Mouse (Mus musculus) layer of hippocampus, adult 9-10 months (tissue): ENCODE measurements at regions not wholly inside any gene's neighbourhood (a gene's known extent, or its start where the extent isn't known, plus 50 kb on each side); places are given as distances from the start of the nearest gene placed in this dataset.

Source experiments
- DNase-seq: peaks from one replicate; pipeline ENCODE4 v3.0.0; 2022; ENCODE audit warnings: low spot score

DNA sequence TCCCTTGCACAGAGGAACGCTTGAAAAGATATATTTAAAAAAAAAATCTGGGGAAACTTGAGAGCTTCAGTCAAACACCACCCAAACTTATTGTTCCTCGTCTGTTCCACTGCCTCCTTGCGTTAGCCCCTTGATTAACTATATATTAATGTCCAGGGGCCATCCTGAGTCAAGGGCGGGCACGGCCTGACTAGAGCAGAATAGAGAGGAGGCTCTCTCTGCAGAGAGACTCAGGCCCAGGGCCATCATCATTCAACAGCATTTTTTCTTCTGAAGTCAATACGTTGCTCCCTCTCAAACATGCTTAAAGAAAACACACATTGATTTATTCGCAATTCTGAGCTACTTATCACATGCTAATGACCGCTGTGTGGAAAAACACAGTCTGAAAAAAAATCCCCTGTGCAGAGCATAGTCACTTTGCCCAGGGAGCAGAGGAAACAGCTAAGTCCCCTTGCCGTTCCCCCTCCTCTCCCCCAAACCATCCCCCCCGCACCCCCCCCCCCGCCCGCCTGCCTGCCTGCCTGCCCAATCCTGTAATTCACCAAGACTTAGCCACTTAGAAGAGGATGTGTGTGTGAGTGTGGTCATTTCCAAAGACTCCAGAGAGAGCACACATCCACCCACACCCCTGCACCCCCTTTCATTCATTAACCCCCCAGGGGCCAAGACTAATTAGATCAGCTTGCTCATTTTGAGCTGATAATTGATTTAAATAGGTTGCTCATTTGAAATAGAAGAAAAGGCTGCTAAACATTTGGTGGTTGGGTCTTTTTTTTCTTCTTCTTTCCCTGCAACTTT, 281.5 kb downstream of the Insig2 start:
- no peak for DNase-seq

DNA sequence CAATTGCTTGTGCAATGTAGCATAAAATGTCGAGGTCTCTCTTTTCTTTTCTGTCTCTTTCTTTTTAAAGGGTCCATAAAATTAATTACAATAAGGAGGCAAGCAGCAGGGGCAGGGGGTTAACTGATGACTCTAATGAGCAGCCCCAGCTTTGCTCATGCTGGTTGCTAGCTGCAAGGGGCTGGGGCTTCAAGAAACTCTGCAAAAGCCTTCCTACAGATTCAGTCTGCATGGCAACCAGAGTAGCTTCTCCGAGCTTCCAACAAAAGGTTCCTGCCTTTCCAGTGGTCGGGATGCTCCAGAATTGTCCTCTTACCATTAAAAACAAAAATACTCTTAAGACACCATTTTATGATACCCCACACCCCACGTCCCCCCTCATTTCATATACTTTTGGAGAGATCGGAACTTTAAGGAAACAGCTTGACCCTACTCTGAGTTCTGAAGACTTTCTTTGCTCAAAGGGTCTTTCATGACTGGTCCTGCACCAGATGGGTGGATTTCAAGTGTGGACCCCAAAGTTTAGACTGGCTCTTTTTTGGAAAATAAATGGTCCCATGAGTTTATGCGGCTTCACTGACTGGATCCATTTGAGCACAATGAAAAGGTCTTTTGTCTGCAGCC, 280.8 kb downstream of the Insig2 start:
- no peak for DNase-seq

DNA sequence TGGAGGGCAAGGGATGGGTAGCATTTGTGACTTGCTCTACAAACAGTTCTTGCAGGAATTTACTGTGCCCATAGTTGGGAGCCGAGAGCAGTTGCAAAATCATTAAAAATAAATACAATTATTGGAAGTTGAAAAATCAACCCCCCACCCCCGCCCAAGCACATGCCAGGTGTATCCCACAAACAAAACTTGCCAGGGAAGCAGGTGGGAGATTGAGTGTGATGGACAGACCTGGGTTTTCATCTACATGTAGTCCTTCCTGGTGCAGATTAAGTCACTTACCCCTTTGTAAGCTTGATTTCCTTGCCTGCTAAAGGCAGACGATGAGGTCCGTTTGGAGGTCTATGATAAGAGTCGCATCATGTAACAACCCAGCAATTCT, 280.3 kb downstream of the Insig2 start:
- DNase-seq: no peak

DNA sequence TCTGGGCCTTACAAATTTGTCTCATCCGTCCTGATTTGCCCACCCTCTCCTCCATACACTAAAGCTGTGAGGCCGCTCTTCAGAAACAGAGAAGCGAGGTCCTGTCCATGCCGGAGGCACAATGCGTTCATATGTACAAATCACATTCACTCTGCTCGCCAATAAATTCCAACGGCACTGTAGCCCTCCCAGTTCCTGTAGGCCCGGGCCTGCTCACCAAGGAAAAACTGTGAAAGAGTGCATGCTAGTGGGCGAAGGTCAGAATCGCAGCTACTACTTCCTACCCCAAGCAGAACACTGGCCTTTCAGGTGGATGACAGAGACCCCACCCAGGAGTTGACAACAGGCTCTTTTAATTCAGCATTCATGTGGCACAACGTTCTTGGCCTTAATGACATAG, 278.7 kb downstream of the Insig2 start:
- no peak for DNase-seq

DNA sequence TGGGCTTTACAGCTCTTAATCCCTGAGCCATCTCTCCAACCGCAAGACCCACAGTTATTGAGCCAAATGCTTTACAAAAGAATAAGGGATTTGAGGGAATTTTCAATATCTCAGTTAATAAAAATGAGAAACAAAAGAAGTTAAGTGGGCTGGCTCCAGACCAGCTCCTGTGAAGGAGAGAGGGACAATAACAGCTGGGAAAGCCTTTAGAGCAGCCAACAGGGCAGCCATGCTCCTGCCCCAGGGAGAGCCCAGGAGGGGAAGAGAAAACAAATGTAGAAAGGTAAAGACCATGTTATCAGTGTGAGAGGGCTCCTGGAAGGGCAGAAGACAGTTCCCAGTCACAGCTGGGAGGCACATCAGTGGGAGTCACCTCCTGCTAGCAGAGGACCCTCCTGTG, 257.8 kb downstream of the Insig2 start:
- no peak for DNase-seq

DNA sequence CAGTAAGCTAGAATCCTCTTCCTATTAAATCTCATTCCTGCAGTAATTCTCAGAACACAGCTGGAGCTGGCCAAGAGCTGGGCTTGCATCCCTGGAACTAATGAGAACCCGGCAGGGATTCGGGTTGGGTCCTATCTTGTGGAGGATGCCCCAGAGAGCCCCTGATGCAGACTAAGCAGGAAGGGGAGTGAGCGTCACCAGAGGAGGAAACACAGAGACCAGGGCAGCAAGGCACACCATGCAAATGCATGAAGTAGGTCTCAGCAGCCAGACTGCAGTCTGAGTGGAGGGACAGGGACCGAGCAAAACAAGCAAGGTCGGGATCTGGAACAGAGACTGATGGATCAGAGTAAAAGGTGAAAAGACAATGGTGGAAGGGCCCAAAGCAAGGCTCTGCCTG, 249.6 kb downstream of the Insig2 start:
- DNase-seq: no peak

DNA sequence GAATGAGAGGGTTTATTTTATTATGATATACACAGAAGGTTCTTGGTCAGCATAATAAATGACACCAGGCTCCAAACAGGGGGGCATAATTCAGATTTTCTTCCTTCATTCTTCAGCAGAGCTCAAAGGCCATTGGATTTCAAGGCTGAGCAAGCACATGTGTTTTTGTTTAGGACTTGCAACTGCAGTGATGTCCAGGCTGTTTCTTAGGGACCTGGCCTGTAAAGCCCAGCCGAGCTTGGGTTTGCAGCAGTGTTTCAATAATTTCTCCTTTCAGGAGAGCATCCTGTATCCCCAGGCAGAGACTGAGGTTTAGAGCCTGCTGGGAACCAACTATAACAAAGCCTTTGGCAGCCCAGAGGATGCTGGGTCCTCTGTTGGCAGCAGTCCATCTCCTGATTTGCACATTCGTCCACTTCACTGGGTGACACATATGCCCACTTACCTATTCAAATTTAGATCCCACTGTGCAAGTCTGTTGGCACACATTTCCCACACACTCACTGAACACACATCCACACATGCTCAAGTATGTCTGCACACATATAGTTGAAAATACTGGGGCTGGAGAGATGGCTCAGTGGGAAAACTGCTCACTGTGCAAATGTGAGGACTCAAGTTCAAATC, 247.2 kb downstream of the Insig2 start:
- no peak for DNase-seq

DNA sequence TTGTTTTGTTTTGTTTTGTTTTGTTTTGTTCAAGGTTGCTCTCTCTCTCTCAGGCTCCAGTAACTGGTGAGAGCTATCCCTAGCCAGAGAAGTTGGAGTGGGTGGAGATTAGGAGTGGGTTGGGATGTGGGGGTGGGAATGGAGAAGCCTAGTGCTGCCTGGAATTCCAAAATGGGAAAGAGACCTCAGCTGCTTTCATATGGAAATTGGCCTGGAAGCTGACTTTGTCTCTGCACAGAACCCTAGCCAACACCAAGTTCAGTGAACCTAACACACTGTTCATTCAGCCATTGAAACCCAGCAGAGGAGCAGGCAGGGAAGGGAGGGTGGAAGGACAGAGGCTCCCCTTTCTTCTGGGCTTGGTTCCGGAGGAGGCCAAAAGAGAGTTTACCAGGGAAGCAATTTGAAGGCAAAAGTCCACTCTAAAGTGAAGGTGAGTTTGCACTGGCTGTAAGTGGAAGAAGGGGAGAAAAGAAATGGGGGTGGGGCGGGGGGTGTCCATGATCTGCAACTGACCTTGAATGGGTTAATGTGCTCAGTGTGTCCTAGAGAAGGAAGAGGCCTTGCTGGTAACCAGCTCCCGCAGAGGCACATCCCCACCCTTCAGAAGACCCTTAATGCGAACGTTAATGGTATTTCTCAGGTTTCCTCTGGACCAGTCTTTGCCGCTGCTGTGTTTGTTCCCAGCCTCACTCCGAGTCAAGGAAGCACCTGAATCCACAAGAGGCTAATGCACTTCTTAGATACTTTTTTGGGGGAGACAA, 245.1 kb downstream of the Insig2 start:
- no peak for DNase-seq

DNA sequence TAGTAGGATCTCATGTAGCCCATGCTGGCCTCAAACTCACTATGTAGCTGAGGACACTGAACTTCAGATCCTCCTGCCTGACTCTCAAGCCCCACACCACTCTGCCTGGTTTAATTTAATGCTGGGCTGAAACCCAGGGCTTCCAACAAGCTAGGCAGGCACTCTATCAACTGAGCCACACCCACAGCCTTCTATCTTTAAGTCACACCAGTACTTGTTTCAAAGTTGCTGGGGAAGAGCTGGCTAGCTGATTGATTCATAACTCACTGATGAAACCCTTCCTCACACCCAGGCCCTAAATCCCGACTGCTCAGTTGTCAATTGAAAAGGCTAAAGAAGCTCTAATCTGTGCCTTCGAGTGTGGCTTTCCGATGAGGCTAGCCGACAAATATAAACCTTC, 241.8 kb downstream of the Insig2 start:
- DNase-seq: no peak

DNA sequence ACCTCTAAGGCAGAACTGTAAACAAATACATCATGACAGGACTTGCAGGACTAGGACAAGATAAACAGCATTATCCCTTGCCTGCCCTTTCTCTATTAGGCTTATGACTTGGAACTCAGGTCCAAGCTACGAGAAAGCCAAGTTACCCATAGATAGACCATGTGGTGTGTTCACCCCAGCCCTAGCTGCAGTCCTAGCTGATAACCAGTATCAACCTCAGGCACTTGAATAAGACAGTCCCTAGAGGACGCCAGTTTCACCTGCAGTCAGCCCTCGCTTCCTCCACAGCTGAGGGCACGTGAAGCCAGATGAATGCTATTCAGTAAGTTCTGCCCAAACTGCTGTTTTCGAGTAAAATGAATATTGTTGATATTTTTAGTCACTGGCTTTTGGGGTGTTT, 239.5 kb downstream of the Insig2 start:
- no peak for DNase-seq

DNA sequence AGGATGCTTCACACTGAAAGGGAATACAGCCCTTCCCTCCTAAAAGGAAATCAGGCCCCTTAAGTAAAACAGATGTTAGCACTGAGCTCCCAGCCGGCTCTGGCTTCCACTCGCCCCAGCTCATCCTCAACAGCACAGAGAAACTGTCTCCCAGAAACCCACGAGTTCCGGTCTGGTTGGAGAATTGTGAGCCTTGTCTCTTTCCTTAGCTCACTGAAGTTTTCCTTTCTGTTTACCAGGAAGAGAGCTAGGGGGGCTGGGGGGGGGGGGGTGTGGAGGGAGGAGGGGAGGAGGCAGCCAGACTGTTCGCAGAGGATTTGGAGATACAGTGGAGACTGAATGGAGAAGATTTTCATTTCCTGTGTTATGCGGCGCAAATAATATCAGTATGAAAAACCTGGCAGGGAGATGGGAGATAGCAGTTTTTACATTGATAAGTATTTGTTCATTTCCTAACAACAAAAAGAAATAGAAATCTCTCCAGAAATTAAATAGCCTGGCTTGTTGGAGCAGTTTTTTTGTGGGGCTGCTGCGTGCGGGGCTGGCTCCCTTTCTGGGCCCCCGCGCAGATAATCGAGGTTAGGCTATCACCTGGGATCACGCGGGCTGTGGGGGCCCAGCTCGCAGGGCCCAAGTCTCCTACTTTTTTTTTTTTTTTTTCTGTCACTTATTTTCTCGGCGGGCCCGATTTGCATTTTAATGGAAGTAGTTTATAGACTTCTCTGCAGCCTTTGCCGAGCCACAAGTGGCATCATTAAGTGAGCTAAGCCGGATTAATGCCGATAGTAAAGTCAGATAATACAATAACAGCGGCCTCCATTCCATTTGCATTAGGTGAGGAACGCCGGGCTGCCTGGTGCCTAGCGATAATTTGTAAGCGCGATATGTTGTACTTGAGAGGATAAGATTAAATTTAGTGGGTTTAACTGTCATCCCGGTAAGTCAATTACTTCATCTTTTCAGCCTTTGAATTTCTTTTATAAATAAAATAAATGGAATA, 235.5 kb downstream of the Insig2 start:
- no peak for DNase-seq

DNA sequence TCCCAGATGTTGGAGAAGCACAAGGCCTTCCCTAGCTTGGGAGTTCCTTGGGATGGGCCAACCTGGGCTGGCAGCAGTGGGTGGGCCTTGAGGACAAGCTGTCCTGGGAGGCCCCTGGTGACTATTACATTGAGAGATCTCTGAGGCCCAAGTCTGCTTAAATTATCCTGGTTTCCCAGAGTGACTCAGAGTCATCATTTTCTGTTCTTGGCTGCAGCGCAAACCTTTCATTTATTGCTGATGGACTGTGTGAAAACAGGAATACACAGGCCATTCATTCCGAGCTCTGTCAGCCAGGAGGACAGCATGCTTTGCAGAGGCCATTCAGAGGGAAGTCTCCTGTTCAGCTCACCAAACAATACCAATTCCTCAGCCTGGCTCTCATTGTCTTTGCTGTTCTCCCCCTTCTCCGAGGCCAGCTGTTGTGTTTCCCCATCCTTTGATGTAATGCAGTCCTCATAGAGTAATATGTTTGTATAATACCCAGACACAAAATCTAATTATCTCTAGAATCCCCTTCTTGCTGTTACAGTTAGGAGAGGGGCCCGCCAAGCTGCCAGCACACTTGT, 220.5 kb downstream of the Insig2 start:
- no peak for DNase-seq

DNA sequence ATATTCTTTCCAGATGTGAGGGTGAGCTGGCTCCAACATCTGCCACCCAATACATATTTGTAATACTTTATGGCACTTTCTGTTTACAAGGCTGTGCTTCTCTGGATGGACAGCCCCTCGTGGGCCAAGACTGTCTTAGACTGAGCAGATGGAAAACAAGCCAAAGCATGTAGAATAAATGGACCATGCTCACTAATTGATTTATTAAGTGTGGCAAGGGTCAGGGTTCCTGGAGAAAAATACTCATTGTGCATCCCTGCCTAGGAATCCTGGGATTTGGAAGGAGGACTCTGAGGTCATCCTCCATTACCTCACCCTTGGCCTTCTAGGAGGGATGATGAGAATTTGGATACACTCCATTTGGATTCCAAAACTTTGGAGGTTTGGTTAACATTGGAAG, 219.9 kb downstream of the Insig2 start:
- DNase-seq: no peak

DNA sequence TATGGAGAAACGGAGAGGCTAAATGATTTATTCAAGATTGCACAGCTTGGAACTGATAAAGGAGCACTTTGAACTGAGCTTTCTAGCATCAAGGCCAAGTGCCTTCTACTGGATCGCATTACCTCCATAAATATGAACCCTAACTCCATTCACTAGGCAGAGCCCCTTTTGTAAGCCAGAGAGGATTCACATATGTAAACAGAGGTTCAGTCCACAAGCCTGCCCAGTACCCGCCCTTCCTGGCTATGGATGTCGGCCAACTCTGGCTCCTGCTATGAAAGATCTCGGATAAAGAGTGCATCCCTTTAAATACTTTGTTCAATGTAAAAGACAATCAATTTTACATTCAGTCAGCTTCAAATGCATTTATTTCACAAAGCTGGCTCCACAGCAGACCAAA, 215.8 kb downstream of the Insig2 start:
- DNase-seq: no peak

DNA sequence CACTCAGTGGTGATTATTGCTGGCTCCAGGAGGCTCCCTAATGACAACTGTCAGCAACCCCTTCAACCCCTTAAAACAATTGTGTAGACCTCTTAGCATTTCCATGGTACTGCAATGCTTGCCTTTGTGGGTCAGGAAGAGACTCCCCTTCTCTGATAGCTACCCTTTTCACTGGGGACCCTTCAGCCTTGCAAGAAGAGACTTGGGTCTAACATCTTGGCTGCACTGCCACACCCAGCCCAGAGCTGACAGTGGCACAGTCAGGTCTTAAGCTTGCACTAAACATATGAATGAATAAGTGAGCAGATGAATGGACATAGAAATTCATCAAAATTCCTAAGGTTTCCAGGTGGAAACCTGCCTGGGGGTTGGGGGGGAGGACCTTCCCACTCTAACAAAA, 209.0 kb downstream of the Insig2 start:
- DNase-seq: no peak

DNA sequence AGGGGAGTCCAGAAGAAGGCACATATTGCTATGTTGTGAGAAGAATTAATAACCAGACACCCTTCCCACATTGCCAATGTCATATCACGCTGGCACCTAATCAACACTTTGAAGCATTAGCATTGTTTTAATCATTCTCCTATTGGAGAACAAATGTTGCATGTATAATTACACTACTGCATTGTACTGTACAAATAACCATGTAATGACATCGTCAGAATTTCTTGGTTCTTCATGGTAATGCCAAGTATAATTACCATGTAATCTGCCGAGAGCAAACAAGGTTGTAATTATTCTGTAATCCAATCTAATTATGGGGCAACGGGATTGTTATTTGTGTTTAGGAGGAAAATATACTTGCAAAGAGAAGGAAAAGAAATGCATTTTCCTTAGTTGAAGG, 196.1 kb downstream of the Insig2 start:
- no peak for DNase-seq

DNA sequence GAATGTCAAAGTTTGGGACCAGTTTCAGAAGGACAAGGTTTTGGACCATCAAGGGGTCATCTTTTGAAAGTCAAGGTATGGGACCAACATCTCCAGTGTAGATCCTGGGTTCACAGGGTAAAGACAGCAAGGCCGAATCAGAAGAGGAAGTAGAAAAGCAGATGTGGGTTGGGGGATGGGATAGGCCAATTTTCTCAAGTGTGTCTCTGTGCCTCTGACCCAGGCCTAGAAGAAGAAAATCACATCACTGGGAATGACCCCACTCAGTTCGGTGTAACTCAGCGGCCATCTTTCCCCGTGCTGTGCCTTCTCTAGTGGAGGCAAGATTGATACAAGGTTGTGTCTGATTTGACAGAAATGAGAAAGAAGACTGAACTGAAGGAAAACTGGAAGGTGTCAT, 195.5 kb downstream of the Insig2 start:
- DNase-seq: no peak

DNA sequence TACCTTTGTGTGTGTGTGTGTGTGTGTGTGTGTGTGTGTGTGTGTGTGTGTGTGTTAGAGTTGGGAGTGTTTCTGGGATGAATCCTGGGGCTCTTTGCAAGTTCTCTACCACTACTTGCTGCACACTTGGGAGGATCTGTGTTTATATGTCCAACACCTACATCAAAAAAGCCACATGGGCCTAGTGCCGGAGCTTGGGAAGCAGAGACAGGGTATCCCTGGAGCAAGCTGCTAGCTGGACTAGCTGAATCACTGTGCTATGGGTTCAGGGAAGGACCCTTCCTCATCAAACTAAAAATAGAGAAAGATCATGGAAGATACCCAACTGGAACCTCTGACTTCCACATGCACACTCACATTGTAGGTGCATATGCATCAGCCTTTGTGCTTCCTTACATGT, 187.4 kb downstream of the Insig2 start:
- DNase-seq: no peak

DNA sequence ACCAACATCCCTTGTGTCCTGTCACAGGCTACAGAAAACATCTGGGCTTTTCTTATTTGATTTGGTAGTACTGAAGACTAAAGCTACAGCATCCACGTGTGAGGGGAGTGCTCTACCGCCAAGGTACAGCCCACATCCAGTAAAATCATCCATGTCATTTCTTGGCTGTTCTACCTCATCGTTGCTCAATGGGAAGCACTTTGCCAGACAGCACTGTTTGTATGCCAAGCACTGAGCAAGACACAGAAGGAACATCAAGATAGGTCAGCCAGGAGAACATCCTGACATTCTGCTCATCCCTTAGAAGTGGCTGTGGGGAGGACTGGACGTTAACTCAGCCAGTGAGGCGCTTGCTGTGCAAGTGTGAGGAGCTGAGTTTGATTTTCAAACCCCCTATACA, 178.9 kb downstream of the Insig2 start:
- no peak for DNase-seq

DNA sequence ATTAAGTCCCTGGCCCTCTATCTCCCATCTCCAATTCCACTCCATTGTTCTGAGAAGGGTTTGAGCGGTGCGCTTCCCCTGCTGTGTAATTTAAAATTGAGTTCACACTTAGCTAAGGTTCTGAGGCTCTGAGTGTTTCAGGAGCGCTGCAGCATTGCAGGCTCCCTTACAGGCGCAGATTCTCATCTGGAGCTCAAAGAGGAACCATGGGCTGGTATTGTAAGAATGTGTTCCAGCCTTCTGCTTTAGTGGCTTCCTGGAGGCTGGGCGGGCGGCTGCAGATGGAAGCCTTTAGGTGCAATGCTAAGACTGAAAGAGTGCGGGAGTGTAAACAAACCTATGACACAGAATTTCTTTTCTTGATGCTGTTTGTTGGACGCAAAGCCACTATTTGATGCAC, 177.8 kb downstream of the Insig2 start:
- no peak for DNase-seq

DNA sequence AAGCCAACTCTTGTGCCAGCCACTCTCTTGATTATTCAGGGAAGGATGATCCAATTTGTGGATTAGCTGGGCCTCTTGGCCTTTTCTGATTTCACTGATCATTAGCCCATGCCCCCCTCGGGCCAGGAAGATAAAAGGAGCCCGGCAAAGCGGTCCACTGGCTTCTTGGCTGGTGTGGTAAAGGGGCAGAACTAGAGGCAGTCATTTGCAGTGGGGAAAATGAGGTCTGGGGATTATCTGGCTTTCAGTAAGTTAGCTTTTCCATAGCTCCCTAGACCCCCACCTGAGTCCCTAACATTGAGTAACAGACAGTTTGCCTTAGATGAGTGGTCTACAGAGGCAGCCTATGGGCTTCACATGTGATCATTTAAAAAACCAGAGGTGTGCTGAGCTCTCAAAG, 163.7 kb downstream of the Insig2 start:
- DNase-seq: no peak
